Mouse (Mus musculus) forebrain, embryonic 13.5 days (tissue): Measurements from ENCODE around the gene Slf2. TPM values are rescaled to one million over a fixed set of nuclear protein-coding genes. Genes with fewer than 3 reads are reported as not detected.
A peak's percentile ranks its signal among the peaks of the same experiment; 100 is the strongest.

ENCODE experiments used
- ATAC-seq: fragments of 200-750 bp; cut with Nextera tagmentation; 2 replicates; pipeline ENCODE4 v1.8.0; 2017
- H3K27ac ChIP-seq: fragments of 300-500 bp; sonication (generic); 2 replicates; pipeline ENCODE4 v1.5.1; 2015; ENCODE audit warnings: inconsistent platforms, mild to moderate bottlenecking, moderate library complexity
- H3K27me3 ChIP-seq: fragments of 300-500 bp; sonication (generic); 2 replicates; pipeline ENCODE4 v1.6.1; 2015; ENCODE audit warnings: mild to moderate bottlenecking, inconsistent platforms
- H3K36me3 ChIP-seq: fragments of 300-500 bp; sonication (generic); 2 replicates; pipeline ENCODE4 v1.6.1; 2015; ENCODE audit warnings: mild to moderate bottlenecking, inconsistent platforms; ENCODE audit not compliant: poor library complexity, severe bottlenecking
- H3K4me1 ChIP-seq: fragments of 300-500 bp; sonication (generic); 2 replicates; pipeline ENCODE4 v1.6.1; 2015; ENCODE audit warnings: inconsistent platforms
- H3K4me2 ChIP-seq: fragments of 300-500 bp; sonication (generic); 2 replicates; pipeline ENCODE4 v1.6.1; 2015; ENCODE audit warnings: inconsistent platforms, mild to moderate bottlenecking, moderate library complexity
- H3K4me3 ChIP-seq: fragments of 300-500 bp; sonication (generic); 2 replicates; pipeline ENCODE4 v1.5.1; 2015; ENCODE audit warnings: mild to moderate bottlenecking, inconsistent platforms
- H3K9ac ChIP-seq: fragments of 300-500 bp; sonication (generic); 2 replicates; pipeline ENCODE4 v1.6.1; 2015; ENCODE audit warnings: mild to moderate bottlenecking, inconsistent platforms
- H3K9me3 ChIP-seq: fragments of 300-500 bp; sonication (generic); replicated peaks from 2 replicates; pipeline ENCODE4 v1.6.1; 2016; ENCODE audit warnings: inconsistent platforms
- WGBS: fragments of 180-500 bp; shearing (Covaris S2); methylation state at CpG from one replicate; pipeline ENCODE4 v1.1.7; 2015; 5-methylcytosine and 5-hydroxymethylcytosine counted together
- polyA plus RNA-seq: library from polyadenylated mRNA; unstranded; fragments of >200 nt; fragmentation: Nextera tagmentation; extraction: Ambion mirVana; gene quantifications from 2 replicates; pipeline ENCODE4 v1.2.1, GENCODE M21; 2015

Gene Slf2
- polyA plus RNA-seq, 1 experiment from 2014 or later, result 30.4 TPM

GRCm38 (mm10) chr19:44918171-44918570, 12.8 kb upstream of the Slf2 start:
- H3K4me3 ChIP-seq, result no peak overlapping the region
- no peaks in the 10 kb centered on the region for H3K27me3 ChIP-seq
- no peaks in the 10 kb centered on the region for H3K4me1 ChIP-seq
- 90% methylated on average over 6 of the region's 6 CpGs for WGBS
- H3K36me3 ChIP-seq, result no peaks in the 10 kb centered on the region
- H3K9me3 ChIP-seq, result no peaks in the 10 kb centered on the region
- no peak overlapping the region for H3K27ac ChIP-seq
- H3K9ac ChIP-seq, result no peak overlapping the region
- H3K4me2 ChIP-seq, result no peak overlapping the region
- ATAC-seq, result no peak

- no peaks in the 10 kb centered on the region for H3K27me3 ChIP-seq
- H3K9ac ChIP-seq, result no peak overlapping the region
- 75% methylated on average over 1 of the region's 1 CpGs for WGBS
- no peak overlapping the region for H3K4me2 ChIP-seq
- H3K36me3 ChIP-seq, result no peaks in the 10 kb centered on the region
- no peak for ATAC-seq
- H3K9me3 ChIP-seq, result no peaks in the 10 kb centered on the region
- no peaks in the 10 kb centered on the region for H3K4me1 ChIP-seq
- H3K27ac ChIP-seq, result no peak overlapping the region
- no peak overlapping the region for H3K4me3 ChIP-seq
Measured at GRCm38 (mm10) chr19:44921466-44922139, 9.3 kb upstream of the Slf2 start.

- Histone ChIP-seq H3K27ac (no peak overlapping the region), H3K9ac (no peak overlapping the region), H3K9me3 (no peaks in the 10 kb centered on the region), H3K27me3 (no peaks in the 10 kb centered on the region), H3K4me3 (no peak overlapping the region), H3K4me1 (no peaks in the 10 kb centered on the region), H3K36me3 (no peaks in the 10 kb centered on the region), H3K4me2 (no peak overlapping the region)
- 85% methylated on average over 2 of the region's 2 CpGs for WGBS
- ATAC-seq, result no peak
Measured at GRCm38 (mm10) chr19:44922521-44922920, 8.4 kb upstream of the Slf2 start.

- no peak overlapping the region for H3K4me2 ChIP-seq
- H3K9me3 ChIP-seq, result no peaks in the 10 kb centered on the region
- no peak overlapping the region for H3K27ac ChIP-seq
- no peak overlapping the region for H3K4me3 ChIP-seq
- ATAC-seq, result no peak
- H3K36me3 ChIP-seq, result no peaks in the 10 kb centered on the region
- H3K9ac ChIP-seq, result no peak overlapping the region
- 0 out of 2 replicates have a peak, but pooled peaks cover 4% of the 10 kb centered on the region for H3K27me3 ChIP-seq
- no peaks in the 10 kb centered on the region for H3K4me1 ChIP-seq
- WGBS, result 74% methylated on average over 5 of the region's 5 CpGs
Measured at GRCm38 (mm10) chr19:44924699-44925098, 6.3 kb upstream of the Slf2 start.

- Histone ChIP-seq H3K27me3 (0 out of 2 replicates have a peak, but pooled peaks cover 4% of the 10 kb centered on the region), H3K9ac (no peak overlapping the region), H3K36me3 (no peaks in the 10 kb centered on the region), H3K4me3 (no peak overlapping the region), H3K9me3 (no peaks in the 10 kb centered on the region), H3K4me1 (peaks cover 4% of the 10 kb centered on the region), H3K4me2 (no peak overlapping the region), H3K27ac (no peak overlapping the region)
- ATAC-seq, result no peak
- WGBS, result 81% methylated on average over 6 of the region's 6 CpGs
Measured at GRCm38 (mm10) chr19:44926781-44927180, 4.2 kb upstream of the Slf2 start.

GRCm38 (mm10) chr19:44927250-44927649, 3.7 kb upstream of the Slf2 start:
- peaks cover 8% of the 10 kb centered on the region for H3K4me1 ChIP-seq
- H3K9ac ChIP-seq, result no peak overlapping the region
- ATAC-seq, result no peak
- H3K27ac ChIP-seq, result no peak overlapping the region
- no peak overlapping the region for H3K4me3 ChIP-seq
- 39% methylated on average over 1 of the region's 1 CpGs for WGBS
- H3K4me2 ChIP-seq, result no peak overlapping the region
- no peaks in the 10 kb centered on the region for H3K9me3 ChIP-seq
- H3K27me3 ChIP-seq, result 0 out of 2 replicates have a peak, but pooled peaks cover 4% of the 10 kb centered on the region
- no peaks in the 10 kb centered on the region for H3K36me3 ChIP-seq

- Histone ChIP-seq H3K4me2 (no peak overlapping the region), H3K36me3 (no peaks in the 10 kb centered on the region), H3K27ac (no peak overlapping the region), H3K4me1 (peaks cover 15% of the 10 kb centered on the region), H3K4me3 (no peak overlapping the region), H3K9me3 (no peaks in the 10 kb centered on the region), H3K9ac (no peak overlapping the region), H3K27me3 (0 out of 2 replicates have a peak, but pooled peaks cover 4% of the 10 kb centered on the region)
- ATAC-seq, result no peak
- WGBS, result 59% methylated on average over 8 of the region's 8 CpGs
Measured at GRCm38 (mm10) chr19:44928185-44928584, 2.8 kb upstream of the Slf2 start.

- Histone ChIP-seq H3K4me2 (no peak overlapping the region), H3K27me3 (0 out of 2 replicates have a peak, but pooled peaks cover 4% of the 10 kb centered on the region), H3K4me1 (peaks cover 20% of the 10 kb centered on the region), H3K27ac (no peak overlapping the region), H3K4me3 (no peak overlapping the region), H3K9ac (no peak overlapping the region), H3K9me3 (no peaks in the 10 kb centered on the region), H3K36me3 (peaks cover 1% of the 10 kb centered on the region; the same call in 1 of the 2 replicates)
- ATAC-seq, result no peak
- WGBS, result 13% methylated on average over 3 of the region's 3 CpGs
Measured at GRCm38 (mm10) chr19:44929251-44929650, 1.7 kb upstream of the Slf2 start.

GRCm38 (mm10) chr19:44929663-44930062, 1.3 kb upstream of the Slf2 start:
- H3K9me3 ChIP-seq, result no peaks in the 10 kb centered on the region
- ATAC-seq, result no peak
- peaks cover 20% of the 10 kb centered on the region for H3K4me1 ChIP-seq
- H3K4me2 ChIP-seq, result no peak overlapping the region
- 0 out of 2 replicates have a peak, but pooled peaks cover 4% of the 10 kb centered on the region for H3K27me3 ChIP-seq
- H3K9ac ChIP-seq, result no peak overlapping the region
- no peak overlapping the region for H3K4me3 ChIP-seq
- 40% methylated on average over 10 of the region's 10 CpGs for WGBS
- peaks cover 3% of the 10 kb centered on the region; the same call in 1 of the 2 replicates for H3K36me3 ChIP-seq
- no peak overlapping the region for H3K27ac ChIP-seq

- Histone ChIP-seq H3K4me3 (peak overlapping the region; percentile 96), H3K9me3 (no peaks in the 10 kb centered on the region), H3K4me2 (peak overlapping the region; percentile 62), H3K27me3 (0 out of 2 replicates have a peak, but pooled peaks cover 4% of the 10 kb centered on the region), H3K36me3 (peaks cover 7% of the 10 kb centered on the region), H3K27ac (peak overlapping the region; percentile 65; the same call in 1 of the 2 replicates), H3K4me1 (peaks cover 20% of the 10 kb centered on the region), H3K9ac (peak overlapping the region; percentile 85)
- ATAC-seq, result no peak
- 40% methylated on average over 2 of the region's 2 CpGs for WGBS
Measured at GRCm38 (mm10) chr19:44930122-44930521, 829 bp upstream of the Slf2 start.

- WGBS, result under 1% methylated on average over 14 of the region's 18 CpGs
- peak overlapping the region; percentile 62 for H3K4me2 ChIP-seq
Measured at GRCm38 (mm10) chr19:44931454-44931759, 456 bp downstream of the Slf2 start.

GRCm38 (mm10) chr19:44932051-44932450, 1.1 kb downstream of the Slf2 start:
- Histone ChIP-seq H3K4me1 (peaks cover 20% of the 10 kb centered on the region), H3K4me3 (peak overlapping the region; percentile 96), H3K27me3 (0 out of 2 replicates have a peak, but pooled peaks cover 4% of the 10 kb centered on the region), H3K9ac (peak overlapping the region; percentile 61), H3K27ac (no peak overlapping the region), H3K9me3 (no peaks in the 10 kb centered on the region), H3K36me3 (peaks cover 25% of the 10 kb centered on the region), H3K4me2 (peak overlapping the region; percentile 62)
- no peak for ATAC-seq
- 64% methylated on average over 5 of the region's 5 CpGs for WGBS

More at GRCm38 (mm10) chr19:44931454-44931759, 456 bp downstream of the Slf2 start:
- Histone ChIP-seq H3K27ac (peak overlapping the region; percentile 71), H3K4me3 (peak overlapping the region; percentile 96), H3K9ac (peak overlapping the region; percentile 85), H3K4me1 (peaks cover 20% of the 10 kb centered on the region), H3K9me3 (no peaks in the 10 kb centered on the region), H3K36me3 (peaks cover 19% of the 10 kb centered on the region), H3K27me3 (0 out of 2 replicates have a peak, but pooled peaks cover 4% of the 10 kb centered on the region)
- ATAC-seq, result peak; percentile 91
